Mouse (Mus musculus): Measurements from ENCODE around the gene Ass1. TPM values are rescaled to one million over a fixed set of nuclear protein-coding genes. Genes with fewer than 3 reads are reported as not detected.

Ass1 gene
- 1.3 and 1.5 TPM in 2 replicates for polyA plus RNA-seq (2012; ENCODE audit: low replicate concordance)

DNA sequence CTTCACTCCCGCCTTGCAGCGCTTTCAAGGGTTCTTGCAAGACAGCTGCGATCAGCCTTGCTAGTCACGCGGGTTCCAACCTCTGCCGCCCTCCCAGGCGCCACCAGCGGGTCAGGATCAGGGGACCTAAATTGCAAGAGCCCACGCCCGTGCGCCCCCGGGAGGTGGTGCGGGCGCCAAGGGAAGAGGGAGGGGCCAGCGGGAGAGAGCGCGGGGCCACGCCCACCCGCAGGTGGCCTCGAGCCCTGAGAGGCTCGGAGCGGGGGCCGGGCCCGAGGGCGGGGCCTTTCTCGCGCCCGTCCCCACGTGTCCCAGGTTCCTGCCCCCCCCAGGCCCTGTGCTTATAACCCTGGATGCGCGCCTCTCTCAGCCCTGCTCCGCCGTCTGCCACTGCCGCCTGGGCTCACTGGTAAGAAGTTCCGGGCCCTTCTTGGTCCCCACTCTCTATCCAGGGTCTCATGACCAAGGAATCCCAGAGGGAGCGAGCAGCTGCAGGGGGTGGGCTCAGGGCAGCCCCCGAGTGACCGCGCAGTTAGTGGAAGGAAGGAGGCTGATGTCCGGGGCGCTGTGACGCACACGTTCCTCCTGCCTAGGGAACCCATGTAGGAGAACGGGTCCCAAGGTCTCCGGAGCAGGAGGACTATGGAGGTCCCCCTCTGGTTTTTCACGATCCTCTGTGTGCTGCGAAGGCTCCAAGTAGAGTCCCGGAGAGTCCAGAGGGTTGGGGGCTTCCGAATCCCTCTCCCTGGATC lies at the start of gene Ass1:
Gene Ass1, plus strand, starts transcription at position 277 of the 752 bp plus-strand sequence.

Other genes starting within 250 kb of the Ass1 start
- gene Ncs1, start 224.4 kb upstream of the Ass1 start, polyA plus RNA-seq (2012; ENCODE audit: low replicate concordance) = 0.30 and 0.46 TPM in 2 replicates
- 0.33 and 0.46 TPM in 2 replicates for gene Hmcn2, start 155.8 kb upstream of the Ass1 start, polyA plus RNA-seq (2012; ENCODE audit: low replicate concordance)
- gene Fubp3, start 102.4 kb downstream of the Ass1 start, polyA plus RNA-seq (2012; ENCODE audit: low replicate concordance) = 103 and 115 TPM in 2 replicates
- not detected in 2 replicates for gene Prdm12, start 169.8 kb downstream of the Ass1 start, polyA plus RNA-seq (2012; ENCODE audit: low replicate concordance)
- gene Exosc2, start 200.5 kb downstream of the Ass1 start, polyA plus RNA-seq (2012; ENCODE audit: low replicate concordance) = 8.1 and 12.9 TPM in 2 replicates
- gene Abl1, start 218.2 kb downstream of the Ass1 start, polyA plus RNA-seq (2012; ENCODE audit: low replicate concordance) = 66.5 and 83.8 TPM in 2 replicates